Mouse (Mus musculus): ENCODE data around the gene Spout1. TPM values are rescaled to one million over a fixed set of nuclear protein-coding genes. Genes with fewer than 3 reads are reported as not detected.
A peak's percentile ranks its signal among the peaks of the same experiment; 100 is the strongest.

Gene Spout1
- polyA plus RNA-seq (2012; rRNA removed): 25.0 and 26.9 TPM in 2 replicates

DNA sequence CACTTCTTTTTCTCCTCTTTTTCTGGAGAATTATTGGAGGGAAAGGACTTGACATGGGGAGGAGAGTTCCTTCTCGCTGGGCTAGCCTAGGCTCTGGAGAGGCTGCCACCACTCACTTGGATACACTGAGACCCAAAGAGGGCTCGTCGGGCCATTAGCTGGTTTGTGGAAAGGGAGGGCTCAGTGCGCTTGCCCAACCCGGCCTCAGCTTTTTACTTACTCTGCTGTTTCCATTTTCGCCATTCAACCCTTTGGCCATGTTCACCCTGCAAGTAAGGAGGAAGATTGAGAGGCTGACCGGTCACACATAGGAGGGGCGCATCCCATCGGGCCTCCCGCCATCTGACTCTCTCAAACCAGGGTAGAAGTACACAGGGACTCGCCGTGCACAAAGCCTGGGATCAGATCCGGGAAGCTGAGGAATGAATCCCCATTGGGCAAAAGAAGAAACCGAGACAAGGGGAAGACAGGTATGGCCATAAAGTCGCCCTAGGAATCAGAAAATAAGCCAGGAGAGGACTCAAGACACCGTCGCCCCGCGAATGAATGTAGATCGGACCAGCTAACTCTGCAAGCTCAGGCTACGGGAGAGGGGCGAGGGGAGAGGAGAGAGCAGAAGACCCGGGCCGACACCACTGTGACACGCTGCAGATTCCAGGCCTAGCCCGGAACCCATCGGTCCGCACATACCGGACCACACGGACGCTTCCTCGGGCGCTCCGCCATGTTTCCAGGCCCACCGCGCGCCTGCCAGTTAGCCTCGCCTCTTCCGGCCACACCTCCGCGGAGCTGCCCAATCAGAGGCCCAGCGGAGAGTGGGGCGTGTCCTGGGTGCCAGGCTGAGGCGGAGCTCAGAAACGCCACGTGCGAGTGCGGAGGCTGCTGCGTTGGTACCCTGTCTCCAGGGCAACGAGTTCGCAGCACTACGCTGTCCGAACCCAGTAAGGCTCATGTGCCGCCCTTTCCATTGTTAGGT, at the start of gene Spout1:
Spout1 (minus strand) TSS at position 760 of the 976 bp plus-strand sequence.
- peak; percentile 83 for DNase-seq (ENCODE audit: low spot score)

DNA sequence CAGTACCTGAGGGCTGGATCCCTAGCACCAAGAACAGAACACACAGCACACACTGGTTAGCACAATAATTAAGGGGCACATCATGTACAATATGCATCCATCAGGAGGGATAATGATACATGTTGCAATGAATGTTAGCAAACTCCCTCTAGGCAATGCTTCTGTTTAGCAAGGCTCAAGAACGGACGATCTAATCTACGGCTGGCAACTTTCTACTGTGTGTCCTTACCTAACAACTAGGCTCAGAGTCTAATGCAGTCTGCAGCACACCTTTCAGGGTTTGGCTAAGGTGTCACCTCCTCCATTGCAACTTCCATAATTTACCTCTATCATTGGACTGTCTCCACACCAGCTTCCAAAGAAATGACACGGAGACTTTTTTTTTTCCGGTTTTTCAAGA, 38.0 kb upstream of the Spout1 start:
- DNase-seq (ENCODE audit: low spot score): no peak

DNA sequence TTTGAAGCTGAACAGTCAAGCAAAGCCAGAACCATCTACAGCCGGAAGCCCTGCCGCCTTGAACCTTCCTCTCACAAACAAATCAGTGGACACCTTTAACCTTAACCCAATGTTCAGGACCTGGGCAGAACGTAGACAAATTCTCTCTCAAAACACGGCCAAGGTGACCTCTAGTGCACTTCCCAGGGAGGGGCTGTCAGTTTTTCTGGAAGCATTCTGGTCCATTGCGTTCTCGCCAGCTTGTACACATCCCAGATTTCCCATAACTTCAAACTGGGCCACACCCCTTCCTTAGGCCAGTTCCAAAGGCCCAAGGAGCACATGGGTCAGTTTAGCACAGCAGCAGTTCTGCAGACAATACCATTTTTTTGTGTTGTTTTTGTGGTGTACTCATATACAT, 37.2 kb upstream of the Spout1 start:
- DNase-seq (ENCODE audit: low spot score): no peak

DNA sequence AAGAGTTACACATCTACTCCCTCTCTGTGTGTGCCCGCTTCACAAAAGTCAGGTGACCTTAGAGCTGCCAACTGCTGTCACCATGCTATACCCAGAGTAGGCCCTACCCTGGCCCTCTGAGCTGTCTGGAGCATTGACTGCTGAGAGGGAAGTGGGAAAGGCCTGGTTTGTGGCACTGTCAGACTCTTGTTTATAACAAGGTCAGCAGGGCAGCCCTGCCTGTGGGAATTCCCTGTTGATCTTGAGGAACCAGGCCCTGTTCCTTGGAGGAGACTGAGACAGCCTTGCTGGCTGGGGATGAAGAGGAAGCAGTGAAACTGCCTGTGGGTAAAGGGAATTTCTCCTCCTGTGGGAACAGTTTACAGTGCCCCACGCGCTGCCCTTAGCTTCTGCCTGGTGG, 36.5 kb upstream of the Spout1 start:
- DNase-seq (ENCODE audit: low spot score): no peak

DNA sequence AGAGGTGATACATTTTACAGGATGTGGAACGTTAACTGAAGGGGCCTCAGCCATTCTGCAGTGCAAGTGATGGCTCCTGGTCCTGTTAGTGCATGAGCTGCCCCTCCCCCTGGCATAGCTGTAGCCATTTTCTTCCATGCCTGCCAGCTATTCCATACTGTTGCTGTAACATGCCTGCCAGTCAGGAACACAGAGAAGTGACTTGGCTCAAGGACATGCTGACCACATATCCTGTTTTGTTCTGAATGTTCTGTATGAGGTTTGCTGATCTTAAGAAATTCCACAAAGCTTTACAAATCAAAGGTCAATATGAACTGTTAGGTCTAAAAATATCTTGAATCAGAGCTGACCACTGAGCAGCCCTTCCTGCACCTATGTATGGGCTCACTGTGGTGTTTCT, 34.7 kb upstream of the Spout1 start:
- no peak for DNase-seq (ENCODE audit: low spot score)

DNA sequence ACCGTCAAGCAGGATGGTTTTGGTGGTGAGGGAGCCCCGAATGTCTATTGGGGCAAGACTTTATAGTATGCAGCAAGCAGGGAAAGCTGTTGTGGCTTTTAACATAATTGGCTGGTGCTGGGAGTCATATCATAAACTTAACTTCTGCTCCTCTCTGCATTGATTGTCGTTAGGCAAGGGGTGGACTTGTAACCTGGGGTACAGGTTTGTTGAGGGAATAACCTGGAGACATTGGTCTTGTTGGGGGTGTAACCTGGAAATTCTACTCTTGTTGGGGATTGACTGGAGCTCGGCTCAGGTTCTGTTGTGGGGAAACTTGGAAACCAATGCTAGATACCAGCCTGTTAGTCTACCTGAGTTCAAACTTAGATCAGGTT, 33.9 kb upstream of the Spout1 start:
- DNase-seq (ENCODE audit: low spot score): no peak

DNA sequence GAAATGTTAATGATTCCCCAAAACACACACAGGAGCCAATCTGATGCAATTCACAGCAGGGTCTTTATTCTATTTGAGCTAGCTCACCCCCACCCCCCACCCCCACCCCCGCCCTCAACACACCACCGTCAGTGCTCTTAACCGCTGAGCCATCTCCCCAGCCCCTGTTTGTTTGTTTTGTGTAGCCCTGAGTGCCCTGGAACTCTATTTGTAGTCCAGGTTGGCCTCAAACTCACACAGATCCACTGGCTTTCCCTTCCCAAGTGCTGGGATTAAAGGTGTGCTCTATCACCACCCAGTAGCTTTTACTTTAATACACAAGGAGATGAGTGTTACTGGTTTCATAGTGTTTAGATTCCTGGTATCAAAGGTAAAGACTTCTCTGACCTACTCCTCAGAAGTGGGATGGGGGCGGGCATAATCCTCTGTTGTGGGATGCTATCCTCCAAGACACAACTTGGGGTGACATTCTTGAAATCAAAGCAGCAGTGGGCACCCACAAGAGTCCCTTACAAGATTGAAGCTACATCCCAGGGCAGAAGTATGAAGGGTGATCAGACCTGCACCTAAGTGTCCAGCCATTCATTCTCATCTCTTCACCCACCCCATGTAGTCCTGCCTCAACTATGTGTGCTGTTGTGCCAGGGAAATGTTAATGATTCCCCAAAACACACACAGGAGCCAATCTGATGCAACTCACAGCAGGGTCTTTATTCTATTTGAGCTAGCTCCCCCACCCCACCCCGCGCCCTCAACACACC, 33.3 kb upstream of the Spout1 start:
- DNase-seq (ENCODE audit: low spot score): no peak

DNA sequence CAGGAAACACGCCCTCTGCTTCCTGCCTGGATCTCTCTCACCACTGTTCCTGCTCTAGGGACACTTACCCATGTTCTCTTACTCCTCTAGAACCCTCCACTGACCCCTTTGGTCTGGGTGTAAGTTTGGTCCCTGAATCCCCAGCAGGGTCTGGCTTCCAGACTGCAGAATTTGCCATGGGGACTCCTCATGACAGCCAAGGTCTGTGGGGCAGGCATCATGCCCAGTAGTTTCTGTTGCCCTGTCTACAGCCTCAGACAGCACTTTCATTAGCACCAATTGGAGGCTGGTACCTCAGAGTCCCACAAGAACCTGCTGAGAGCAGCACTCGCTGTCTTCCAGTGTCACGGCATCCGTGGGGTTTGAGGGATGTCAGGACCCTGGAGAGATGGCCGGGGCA, 29.6 kb upstream of the Spout1 start:
- no peak for DNase-seq (ENCODE audit: low spot score)

DNA sequence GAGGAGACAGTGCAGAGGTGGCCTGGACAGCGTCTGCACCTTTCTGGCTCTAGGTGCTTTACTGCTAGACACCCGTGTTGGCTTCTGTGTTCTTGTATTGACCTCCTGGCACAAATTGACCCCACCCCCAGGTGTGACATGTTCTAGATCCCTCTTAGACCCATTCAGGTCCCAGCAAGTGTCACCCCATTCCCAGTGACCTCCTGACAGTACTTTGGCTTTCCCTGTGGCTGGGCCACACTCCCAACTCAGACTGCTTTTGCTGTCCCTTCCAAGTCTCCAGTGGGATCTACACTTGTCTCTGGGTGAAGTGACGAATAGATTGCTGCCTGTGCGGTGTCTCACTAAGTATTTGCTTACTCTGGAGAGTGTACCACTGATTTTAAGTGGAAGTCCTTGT, 29.1 kb upstream of the Spout1 start:
- DNase-seq (ENCODE audit: low spot score): no peak

DNA sequence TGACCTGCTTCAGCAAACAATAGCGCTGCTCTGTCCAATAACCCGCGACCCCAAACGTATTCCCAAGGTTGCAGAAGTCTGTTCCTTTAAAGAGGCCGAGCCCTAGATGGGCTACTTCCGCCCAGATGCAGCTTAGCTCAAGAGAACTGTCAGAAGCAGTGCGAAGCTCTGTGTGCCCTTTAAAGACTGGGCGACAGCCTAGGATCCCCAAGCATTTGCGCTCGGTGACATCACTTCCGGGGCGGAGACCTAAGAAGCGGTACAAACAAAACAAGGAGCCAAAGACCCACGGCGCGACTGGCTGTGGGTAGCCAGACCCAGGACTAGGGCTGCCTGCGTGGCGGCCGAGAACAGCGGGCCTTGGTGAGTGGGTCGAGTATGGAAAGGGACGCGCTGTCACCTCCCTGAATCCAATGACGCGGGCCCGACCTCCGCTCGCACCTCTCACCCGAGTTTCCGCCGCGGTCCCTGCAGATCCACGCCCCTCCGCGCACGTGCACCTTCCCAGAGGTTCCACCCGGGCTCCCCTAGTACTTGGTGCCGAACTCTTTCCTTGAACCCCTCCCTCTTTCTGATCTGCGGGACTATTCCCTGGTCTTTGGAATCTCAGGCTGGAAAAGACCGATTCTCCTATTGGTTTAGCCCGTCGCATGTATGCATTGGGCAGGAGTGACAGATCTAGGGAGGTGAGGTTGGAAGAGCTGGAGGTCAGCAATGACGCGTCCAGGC, 27.5 kb upstream of the Spout1 start, which contains the start of gene Kyat1:
Kyat1 (minus strand) TSS at position 219 of the 729 bp plus-strand sequence.
- peak; percentile 76 for DNase-seq (ENCODE audit: low spot score)

DNA sequence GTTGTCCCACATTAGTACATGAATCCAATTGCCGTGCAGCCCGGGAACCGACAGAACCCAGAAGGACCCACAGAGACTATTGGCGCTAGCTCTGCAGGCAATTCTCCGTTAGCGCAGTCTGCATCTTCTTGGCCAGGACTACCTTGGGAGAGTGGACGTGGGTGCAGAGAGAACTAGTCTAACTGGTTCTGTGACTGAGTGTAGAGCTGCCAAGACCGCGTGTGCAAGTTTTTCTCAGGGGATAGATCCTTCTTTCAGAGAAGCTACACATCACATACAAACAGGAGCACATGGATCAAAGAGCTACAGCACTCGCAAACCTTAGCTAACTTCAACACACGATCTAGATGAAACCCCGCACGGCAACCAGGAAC, 27.0 kb upstream of the Spout1 start:
- no peak for DNase-seq (ENCODE audit: low spot score)

DNA sequence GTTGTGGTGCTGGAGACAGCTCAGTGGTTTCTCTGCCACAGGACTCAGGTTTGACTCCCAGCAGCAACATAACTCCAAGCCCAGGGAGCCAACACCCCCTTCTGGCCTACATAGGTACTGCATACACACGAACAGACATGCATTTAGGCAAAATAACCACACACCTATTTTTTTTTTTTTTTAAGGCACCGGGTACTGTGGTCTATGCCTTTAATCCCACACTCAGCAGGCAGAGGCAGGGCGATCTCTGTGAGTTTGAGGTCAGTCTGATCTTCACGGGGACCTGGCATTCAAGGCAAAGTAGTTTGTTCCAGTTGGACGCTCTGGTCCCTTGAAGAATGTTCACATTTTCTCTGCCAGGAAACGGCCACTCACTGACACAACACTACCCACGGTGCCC, 25.2 kb upstream of the Spout1 start:
- DNase-seq (ENCODE audit: low spot score): no peak

DNA sequence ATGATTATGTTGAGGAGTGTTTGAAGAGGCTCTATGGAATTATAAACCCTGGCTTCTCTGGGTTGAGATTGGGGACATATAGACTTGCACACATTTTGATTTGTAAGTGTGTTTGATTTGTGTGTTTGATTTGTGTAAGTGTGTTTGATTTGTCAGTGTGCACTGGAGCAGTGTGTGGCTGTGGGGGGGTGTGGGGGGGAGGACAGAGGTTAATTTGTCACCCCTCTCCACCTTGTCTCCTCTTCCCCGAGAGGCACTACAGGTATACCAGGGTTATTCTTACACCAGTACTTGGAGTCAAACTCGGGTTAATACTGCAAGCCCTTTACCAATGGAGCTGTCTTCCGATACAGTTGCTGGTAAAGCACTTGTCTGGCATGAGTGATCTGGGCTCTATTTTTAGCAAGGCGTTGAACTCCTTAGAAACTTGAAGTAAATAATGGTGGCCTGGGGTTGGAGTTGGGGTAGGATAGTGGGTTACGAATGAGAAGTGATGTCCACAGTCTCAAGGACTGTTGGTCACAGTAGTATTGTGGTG, 22.2 kb upstream of the Spout1 start:
- DNase-seq (ENCODE audit: low spot score): no peak

DNA sequence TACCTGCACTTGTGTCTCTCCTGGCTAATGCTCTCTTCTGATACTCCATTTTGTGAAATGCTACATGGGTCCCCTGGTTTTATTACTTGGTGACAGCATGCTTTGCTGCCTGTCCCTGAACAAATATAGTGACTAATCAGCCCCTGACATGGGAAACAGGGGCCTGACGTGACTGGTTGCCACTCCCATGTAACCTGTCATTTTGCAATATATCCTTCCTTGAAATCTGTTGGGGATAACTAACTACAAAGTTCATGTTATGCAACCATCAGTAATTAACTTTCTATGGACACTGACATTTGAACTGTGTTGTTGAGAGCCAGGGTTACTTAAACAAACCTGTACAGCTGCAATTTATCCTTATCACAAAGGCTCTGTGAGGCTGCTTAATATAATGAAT, 21.7 kb upstream of the Spout1 start:
- DNase-seq (ENCODE audit: low spot score): no peak

DNA sequence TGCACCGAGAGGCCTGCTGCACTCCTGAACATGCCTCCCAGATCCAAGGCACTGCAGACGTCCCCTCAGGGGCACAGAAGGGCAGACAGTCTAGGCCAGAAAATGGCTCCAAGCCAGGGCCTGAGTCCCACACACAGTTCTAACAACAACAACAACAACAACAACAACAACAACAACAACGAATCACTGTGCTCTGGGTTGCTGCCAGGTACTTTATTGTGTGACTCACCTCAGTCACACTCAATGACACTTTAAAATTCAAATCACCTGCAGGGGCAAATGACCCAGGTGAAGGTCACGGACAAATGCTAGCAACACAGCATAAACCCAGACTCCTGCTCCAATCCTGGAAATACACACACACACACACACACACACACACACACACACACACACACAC, 19.8 kb upstream of the Spout1 start:
- no peak for DNase-seq (ENCODE audit: low spot score)

DNA sequence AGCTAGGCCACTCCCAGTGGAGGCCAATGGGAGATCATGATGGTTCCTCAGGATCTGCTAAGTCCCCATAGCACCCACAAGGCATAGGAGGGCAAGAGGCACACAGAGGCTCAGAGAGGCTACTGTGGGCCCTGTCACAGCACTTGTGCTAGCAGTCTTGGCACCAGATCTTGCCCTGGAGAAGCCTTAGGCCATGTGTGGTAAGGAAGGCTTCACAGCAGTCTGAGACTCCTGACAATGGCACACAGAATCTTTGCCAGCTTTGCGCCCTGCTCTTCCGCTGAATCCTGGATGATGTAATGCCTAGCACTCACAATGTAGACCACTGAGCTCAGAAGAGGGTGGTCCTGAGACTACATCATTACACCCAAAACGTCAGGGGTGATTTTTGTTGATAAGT, 16.4 kb upstream of the Spout1 start:
- DNase-seq (ENCODE audit: low spot score): no peak

DNA sequence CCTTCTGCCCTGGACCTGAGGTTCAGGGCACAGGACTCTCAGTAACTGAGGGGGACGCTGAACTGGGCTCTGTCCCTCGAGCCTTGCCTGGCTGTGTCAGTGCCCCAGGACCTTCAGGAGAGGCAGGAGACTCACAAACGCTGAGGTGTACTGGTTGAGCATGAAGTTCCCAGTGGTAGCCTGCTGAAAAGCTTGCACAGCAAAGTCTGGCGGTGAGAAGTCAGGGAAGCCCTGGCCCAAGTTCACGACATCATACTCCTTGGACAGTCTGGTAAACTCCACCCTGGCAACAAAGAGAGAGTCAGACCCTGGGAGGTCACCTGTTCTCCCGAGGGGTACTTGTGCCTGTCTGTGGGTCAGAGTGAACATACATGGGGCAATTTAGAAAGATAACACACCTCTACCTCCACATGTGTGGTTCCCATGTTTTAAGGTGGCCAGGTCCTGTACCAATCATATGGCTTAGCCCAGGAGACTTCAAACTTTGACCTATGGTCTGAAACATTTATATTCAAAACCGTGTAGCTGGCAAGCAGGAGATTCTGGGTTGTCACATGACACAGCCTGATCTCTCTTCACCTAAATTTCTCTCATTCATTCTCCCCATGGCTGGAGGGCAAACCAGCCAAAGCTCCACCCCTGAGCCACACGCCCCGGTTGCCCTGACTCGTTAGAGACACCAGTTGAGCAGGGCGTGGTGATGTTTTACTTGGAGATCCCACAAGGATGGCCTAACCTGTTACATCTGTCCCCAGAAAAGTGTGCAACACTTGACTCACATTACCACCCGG, 13.7 kb upstream of the Spout1 start:
- DNase-seq (ENCODE audit: low spot score): no peak

DNA sequence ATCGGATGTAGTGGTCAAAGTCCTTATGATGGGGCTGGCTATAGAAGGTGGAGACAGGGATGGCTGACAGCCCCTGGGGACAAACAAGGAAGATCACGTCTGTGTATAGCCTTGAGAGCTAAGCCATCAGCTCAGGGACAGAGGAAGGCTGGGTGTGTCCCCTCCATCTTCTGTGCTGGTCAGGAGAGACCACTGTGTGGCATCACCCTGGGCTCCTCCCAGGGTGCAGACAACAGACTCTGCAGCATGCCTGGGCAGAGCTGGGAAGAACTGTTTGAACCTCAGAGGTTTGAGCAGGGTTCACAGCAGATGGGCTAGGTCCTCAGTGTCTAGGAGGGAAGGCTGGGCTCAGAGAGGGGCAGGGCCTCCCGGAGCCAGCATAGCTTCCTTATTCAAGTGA, 7.4 kb upstream of the Spout1 start:
- DNase-seq (ENCODE audit: low spot score): no peak

DNA sequence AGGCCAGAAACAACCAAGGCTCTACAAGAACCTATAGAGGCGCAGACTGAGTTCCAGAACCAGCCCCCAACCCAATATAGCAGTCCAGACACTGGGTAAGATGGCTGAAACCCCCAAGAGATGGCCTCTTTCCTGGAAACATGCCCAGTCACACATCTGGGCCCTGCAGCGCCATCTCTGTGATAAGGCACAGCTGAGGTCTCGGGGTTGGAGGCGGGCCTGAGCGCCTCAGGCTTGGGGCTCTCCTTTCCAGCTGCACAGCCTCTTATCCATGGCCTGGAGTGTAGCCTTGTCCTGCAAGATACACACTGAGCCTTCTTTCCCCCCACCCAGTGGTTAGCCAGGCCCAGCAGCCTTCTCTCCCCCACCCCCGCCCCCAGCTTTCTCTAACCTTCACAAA, 7.0 kb upstream of the Spout1 start:
- no peak for DNase-seq (ENCODE audit: low spot score)

DNA sequence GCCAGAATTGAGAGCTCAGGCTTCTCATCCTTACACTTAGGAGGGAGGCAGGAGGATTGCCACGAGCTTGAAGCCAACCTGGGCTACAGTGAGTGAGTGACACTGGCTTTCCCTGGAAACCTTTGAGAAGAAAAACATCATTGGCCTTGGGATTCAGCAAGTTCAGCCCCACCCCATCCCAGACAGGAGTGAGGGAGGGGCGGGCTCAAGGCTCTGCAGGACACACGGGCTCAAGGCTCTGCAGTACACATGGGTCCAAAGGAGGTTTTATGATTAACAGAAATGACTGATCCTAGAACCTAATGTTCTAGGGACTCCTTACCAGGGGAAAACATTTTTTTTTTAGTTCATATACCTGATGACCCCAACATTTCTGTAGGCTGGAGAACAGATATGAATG, 5.5 kb upstream of the Spout1 start:
- DNase-seq (ENCODE audit: low spot score): no peak

DNA sequence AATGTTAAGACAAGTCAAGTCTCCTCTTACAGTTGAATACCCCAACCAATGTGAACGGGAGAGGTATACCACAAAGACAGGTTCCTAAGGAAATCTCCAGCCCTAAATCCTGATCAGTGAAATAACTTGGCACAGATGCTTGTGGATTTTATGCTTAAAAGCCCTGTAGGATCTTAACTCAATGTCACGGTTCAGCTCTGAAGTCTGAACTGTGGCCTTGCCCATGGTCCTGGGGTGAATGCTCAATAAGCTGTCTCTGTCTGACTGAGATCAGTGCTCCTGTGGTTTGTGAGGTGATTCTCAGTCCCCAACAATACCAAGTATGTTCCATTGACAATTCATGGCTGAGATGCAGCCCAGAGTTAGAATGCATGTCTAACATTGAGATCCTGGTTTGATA, 4.2 kb upstream of the Spout1 start:
- DNase-seq (ENCODE audit: low spot score): no peak
